Mouse (Mus musculus): ENCODE measurements around the gene Gm12185. TPM values are rescaled to one million over a fixed set of nuclear protein-coding genes. Genes with fewer than 3 reads are reported as not detected.
"Not testable (repeated sequence)": the region's sequence is repeated elsewhere in the genome, so short reads cannot be mapped to it uniquely, and the experiment has no call there.

Gm12185 gene
- polyA plus RNA-seq, 1 experiment: 0.10 TPM

GRCm38 (mm10) chr11:48918380-48918779 lies 73.6 kb downstream of the Gm12185 start:
- DNase-seq: no peak
- H3K27me3 ChIP-seq (ENCODE audit: control insufficient read depth, insufficient read depth, low read length): no peaks in the 10 kb centered on the region
- H3K27ac ChIP-seq (ENCODE audit: insufficient read depth, low read length): no peak overlapping the region
- no peak for TF ChIP-seq CTCF (IDR thresholded peaks at IDR 0.05; ENCODE audit: borderline replicate concordance, insufficient read depth, low read depth, low read length)
- TF ChIP-seq POLR2A (IDR thresholded peaks at IDR 0.05; ENCODE audit: borderline replicate concordance, insufficient read depth, low read length): no peak
- H3K4me3 ChIP-seq (replicated peaks; ENCODE audit: insufficient read depth, low read depth, low read length): no peak overlapping the region
- no peaks in the 10 kb centered on the region for H3K4me1 ChIP-seq (ENCODE audit: control insufficient read depth, insufficient read depth, low read length)
- 89% methylated on average over 3 of the region's 3 CpGs for WGBS

- no peak for DNase-seq
- TF ChIP-seq POLR2A (IDR thresholded peaks at IDR 0.05; ENCODE audit: borderline replicate concordance, insufficient read depth, low read length) (no peak), CTCF (IDR thresholded peaks at IDR 0.05; ENCODE audit: borderline replicate concordance, insufficient read depth, low read depth, low read length) (no peak)
- Histone ChIP-seq H3K4me1 (ENCODE audit: control insufficient read depth, insufficient read depth, low read length) (no peaks in the 10 kb centered on the region), H3K4me3 (replicated peaks; ENCODE audit: insufficient read depth, low read depth, low read length) (no peak overlapping the region), H3K27ac (ENCODE audit: insufficient read depth, low read length) (no peak overlapping the region), H3K27me3 (ENCODE audit: control insufficient read depth, insufficient read depth, low read length) (no peaks in the 10 kb centered on the region)
- WGBS: 89% methylated on average over 1 of the region's 1 CpGs
Measured at GRCm38 (mm10) chr11:48913611-48914010, 78.4 kb downstream of the Gm12185 start.

- no peak for DNase-seq
- WGBS: 64% methylated on average over 1 of the region's 1 CpGs
- no peaks in the 10 kb centered on the region for H3K4me1 ChIP-seq (ENCODE audit: control insufficient read depth, insufficient read depth, low read length)
- TF ChIP-seq POLR2A (IDR thresholded peaks at IDR 0.05; ENCODE audit: borderline replicate concordance, insufficient read depth, low read length): no peak
- no peak for TF ChIP-seq CTCF (IDR thresholded peaks at IDR 0.05; ENCODE audit: borderline replicate concordance, insufficient read depth, low read depth, low read length)
- no peaks in the 10 kb centered on the region for H3K27me3 ChIP-seq (ENCODE audit: control insufficient read depth, insufficient read depth, low read length)
- H3K4me3 ChIP-seq (replicated peaks; ENCODE audit: insufficient read depth, low read depth, low read length): no peak overlapping the region
- no peak overlapping the region for H3K27ac ChIP-seq (ENCODE audit: insufficient read depth, low read length)
Measured at GRCm38 (mm10) chr11:48908459-48908858, 83.6 kb downstream of the Gm12185 start.

GRCm38 (mm10) chr11:48902021-48902420 lies 90.0 kb downstream of the Gm12185 start, which contains the start of gene Gm5431:
Gene Gm5431 (minus strand): TSS chr11:48902214.
- Histone ChIP-seq H3K27ac (ENCODE audit: insufficient read depth, low read length) (no peak within 1 kb of the TSS), H3K27me3 (ENCODE audit: control insufficient read depth, insufficient read depth, low read length) (no peaks in the 10 kb centered on the region), H3K4me1 (ENCODE audit: control insufficient read depth, insufficient read depth, low read length) (no peaks in the 10 kb centered on the region), H3K4me3 (replicated peaks; ENCODE audit: insufficient read depth, low read depth, low read length) (no peak within 1 kb of the TSS)
- TF ChIP-seq CTCF (IDR thresholded peaks at IDR 0.05; ENCODE audit: borderline replicate concordance, insufficient read depth, low read depth, low read length): no peak
- TF ChIP-seq POLR2A (IDR thresholded peaks at IDR 0.05; ENCODE audit: borderline replicate concordance, insufficient read depth, low read length): no peak
- 72% methylated on average over 2 of the region's 2 CpGs for WGBS
- DNase-seq: no peak

- H3K27ac ChIP-seq (ENCODE audit: insufficient read depth, low read length); H3K27me3 ChIP-seq (ENCODE audit: control insufficient read depth, insufficient read depth, low read length); H3K4me1 ChIP-seq (ENCODE audit: control insufficient read depth, insufficient read depth, low read length); H3K4me3 ChIP-seq (replicated peaks; ENCODE audit: insufficient read depth, low read depth, low read length); DNase-seq: not testable (repeated sequence)
- 95% methylated on average over 1 of the region's 1 CpGs for WGBS
Measured at GRCm38 (mm10) chr11:48901567-48901930, 90.5 kb downstream of the Gm12185 start.

- not testable (repeated sequence) for H3K27ac ChIP-seq (ENCODE audit: insufficient read depth, low read length); H3K27me3 ChIP-seq (ENCODE audit: control insufficient read depth, insufficient read depth, low read length); H3K4me1 ChIP-seq (ENCODE audit: control insufficient read depth, insufficient read depth, low read length); H3K4me3 ChIP-seq (replicated peaks; ENCODE audit: insufficient read depth, low read depth, low read length); DNase-seq
- WGBS: 78% methylated on average over 6 of the region's 6 CpGs
Measured at GRCm38 (mm10) chr11:48900654-48901566, 91.1 kb downstream of the Gm12185 start.

- TF ChIP-seq CTCF (IDR thresholded peaks at IDR 0.05; ENCODE audit: borderline replicate concordance, insufficient read depth, low read depth, low read length): no peak
- TF ChIP-seq POLR2A (IDR thresholded peaks at IDR 0.05; ENCODE audit: borderline replicate concordance, insufficient read depth, low read length): no peak
- H3K4me3 ChIP-seq (replicated peaks; ENCODE audit: insufficient read depth, low read depth, low read length): no peak overlapping the region
- 61% methylated on average over 2 of the region's 2 CpGs for WGBS
- H3K27ac ChIP-seq (ENCODE audit: insufficient read depth, low read length): no peak overlapping the region
- no peaks in the 10 kb centered on the region for H3K4me1 ChIP-seq (ENCODE audit: control insufficient read depth, insufficient read depth, low read length)
- no peaks in the 10 kb centered on the region for H3K27me3 ChIP-seq (ENCODE audit: control insufficient read depth, insufficient read depth, low read length)
- no peak for DNase-seq
Measured at GRCm38 (mm10) chr11:48898812-48899431, 93.1 kb downstream of the Gm12185 start.

GRCm38 (mm10) chr11:48876680-48877079 lies 115.3 kb downstream of the Gm12185 start:
- no peaks in the 10 kb centered on the region for H3K4me1 ChIP-seq (ENCODE audit: control insufficient read depth, insufficient read depth, low read length)
- H3K27ac ChIP-seq (ENCODE audit: insufficient read depth, low read length): no peak overlapping the region
- TF ChIP-seq POLR2A (IDR thresholded peaks at IDR 0.05; ENCODE audit: borderline replicate concordance, insufficient read depth, low read length) (no peak), CTCF (IDR thresholded peaks at IDR 0.05; ENCODE audit: borderline replicate concordance, insufficient read depth, low read depth, low read length) (no peak)
- no peak overlapping the region for H3K4me3 ChIP-seq (replicated peaks; ENCODE audit: insufficient read depth, low read depth, low read length)
- no peak for DNase-seq
- WGBS: 97% methylated on average over 1 of the region's 1 CpGs
- H3K27me3 ChIP-seq (ENCODE audit: control insufficient read depth, insufficient read depth, low read length): no peaks in the 10 kb centered on the region

- not testable (repeated sequence) for H3K4me1 ChIP-seq (ENCODE audit: control insufficient read depth, insufficient read depth, low read length); H3K27ac ChIP-seq (ENCODE audit: insufficient read depth, low read length); H3K27me3 ChIP-seq (ENCODE audit: control insufficient read depth, insufficient read depth, low read length); H3K4me3 ChIP-seq (replicated peaks; ENCODE audit: insufficient read depth, low read depth, low read length); DNase-seq
- 90% methylated on average over 1 of the region's 1 CpGs for WGBS
Measured at GRCm38 (mm10) chr11:48875343-48875837, 116.6 kb downstream of the Gm12185 start.

All from cerebellum, adult 2 months (tissue).